Mouse (Mus musculus) ovary, postnatal 36 days (tissue): ENCODE data around the gene Tmed9.

Experiments
- DNase-seq: peaks from one replicate; pipeline ENCODE4 v3.0.0; 2022; ENCODE audit warnings: low spot score, mixed read lengths

The Tmed9 gene

GRCm38 (mm10) chr13:55573432-55573831 is at the start of gene Tmed9:
TSS of gene Tmed9 (plus strand) at chr13:55573732.
- DNase-seq, result no peak

GRCm38 (mm10) chr13:55523951-55524600 is 49.5 kb upstream of the Tmed9 start:
- DNase-seq, result no peak

GRCm38 (mm10) chr13:55525733-55526553 is 47.6 kb upstream of the Tmed9 start:
- no peak for DNase-seq

GRCm38 (mm10) chr13:55527212-55527611 is 46.3 kb upstream of the Tmed9 start:
- DNase-seq, result no peak

- no peak for DNase-seq
Measured at GRCm38 (mm10) chr13:55527834-55528772, 45.4 kb upstream of the Tmed9 start.

- no peak for DNase-seq
Measured at GRCm38 (mm10) chr13:55529198-55529915, 44.2 kb upstream of the Tmed9 start, which contains the start of gene Dok3. TSS of gene Dok3 (minus strand) at chr13:55529296.

GRCm38 (mm10) chr13:55535191-55535590 is 38.3 kb upstream of the Tmed9 start:
- DNase-seq, result no peak

GRCm38 (mm10) chr13:55535796-55536193 is 37.7 kb upstream of the Tmed9 start:
- peak; percentile 23 for DNase-seq

- DNase-seq, result peak; percentile 99
Measured at GRCm38 (mm10) chr13:55536194-55537175, 37.0 kb upstream of the Tmed9 start, which contains the start of gene Ddx41. TSS of gene Ddx41 (minus strand) at chr13:55536658.

GRCm38 (mm10) chr13:55540933-55541332 is 32.6 kb upstream of the Tmed9 start:
- DNase-seq, result no peak

GRCm38 (mm10) chr13:55542891-55543290 is 30.6 kb upstream of the Tmed9 start:
- DNase-seq, result peak; percentile 53

GRCm38 (mm10) chr13:55543447-55543846 is 30.1 kb upstream of the Tmed9 start:
- DNase-seq, result no peak

GRCm38 (mm10) chr13:55544792-55545191 is 28.7 kb upstream of the Tmed9 start:
- no peak for DNase-seq

- DNase-seq, result no peak
Measured at GRCm38 (mm10) chr13:55547916-55548315, 25.6 kb upstream of the Tmed9 start.

- DNase-seq, result no peak
Measured at GRCm38 (mm10) chr13:55548426-55548825, 25.1 kb upstream of the Tmed9 start.

GRCm38 (mm10) chr13:55549061-55549460 is 24.5 kb upstream of the Tmed9 start:
- no peak for DNase-seq

- no peak for DNase-seq
Measured at GRCm38 (mm10) chr13:55555921-55556320, 17.6 kb upstream of the Tmed9 start.

GRCm38 (mm10) chr13:55557499-55557898 is 16.0 kb upstream of the Tmed9 start:
- DNase-seq, result no peak

GRCm38 (mm10) chr13:55563266-55563879 is 10.2 kb upstream of the Tmed9 start:
- no peak for DNase-seq

GRCm38 (mm10) chr13:55567001-55567400 is 6.5 kb upstream of the Tmed9 start:
- no peak for DNase-seq
